Mouse (Mus musculus) neural tube, embryonic 12.5 days (tissue): Measurements from ENCODE around the gene 4930438A08Rik. TPM values are rescaled to one million over a fixed set of nuclear protein-coding genes. Genes with fewer than 3 reads are reported as not detected.

Experiments used
- ATAC-seq: fragments of 200-750 bp; cut with Nextera tagmentation; 2 replicates; pipeline ENCODE4 v1.8.0; 2017; ENCODE audit warnings: low read depth, mild to moderate bottlenecking, moderate TSS enrichment, moderate library complexity; ENCODE audit not compliant: low FRiP score
- H3K27ac ChIP-seq: fragments of 300-500 bp; sonication (generic); 2 replicates; pipeline ENCODE4 v1.5.1; 2016
- H3K27me3 ChIP-seq: fragments of 300-500 bp; sonication (generic); replicated peaks from 2 replicates; pipeline ENCODE4 v1.6.1; 2016; ENCODE audit warnings: mild to moderate bottlenecking
- H3K36me3 ChIP-seq: fragments of 300-500 bp; sonication (generic); 2 replicates; pipeline ENCODE4 v1.6.1; 2016; ENCODE audit warnings: mild to moderate bottlenecking
- H3K4me1 ChIP-seq: fragments of 300-500 bp; sonication (generic); 2 replicates; pipeline ENCODE4 v1.6.1; 2016
- H3K4me2 ChIP-seq: fragments of 300-500 bp; sonication (generic); replicated peaks from 2 replicates; pipeline ENCODE4 v1.6.1; 2016; ENCODE audit warnings: mild to moderate bottlenecking
- H3K4me3 ChIP-seq: fragments of 300-500 bp; sonication (generic); 2 replicates; pipeline ENCODE4 v1.5.1; 2016
- H3K9ac ChIP-seq: fragments of 300-500 bp; sonication (generic); 2 replicates; pipeline ENCODE4 v1.6.1; 2016; ENCODE audit warnings: mild to moderate bottlenecking
- H3K9me3 ChIP-seq: fragments of 300-500 bp; sonication (generic); 2 replicates; pipeline ENCODE4 v1.6.1; 2016; ENCODE audit warnings: mild to moderate bottlenecking
- WGBS: fragments of 180-500 bp; shearing (Covaris S2); methylation state at CpG from one replicate; pipeline ENCODE4 v1.1.7; 2016; 5-methylcytosine and 5-hydroxymethylcytosine counted together
- polyA plus RNA-seq: library from polyadenylated mRNA; unstranded; fragments of >200 nt; fragmentation: Nextera tagmentation; extraction: Ambion mirVana; gene quantifications from 2 replicates; pipeline ENCODE4 v1.2.1, GENCODE M21; 2016

The 4930438A08Rik gene
- polyA plus RNA-seq, 1 experiment from 2014 or later = 0.15 TPM

DNA sequence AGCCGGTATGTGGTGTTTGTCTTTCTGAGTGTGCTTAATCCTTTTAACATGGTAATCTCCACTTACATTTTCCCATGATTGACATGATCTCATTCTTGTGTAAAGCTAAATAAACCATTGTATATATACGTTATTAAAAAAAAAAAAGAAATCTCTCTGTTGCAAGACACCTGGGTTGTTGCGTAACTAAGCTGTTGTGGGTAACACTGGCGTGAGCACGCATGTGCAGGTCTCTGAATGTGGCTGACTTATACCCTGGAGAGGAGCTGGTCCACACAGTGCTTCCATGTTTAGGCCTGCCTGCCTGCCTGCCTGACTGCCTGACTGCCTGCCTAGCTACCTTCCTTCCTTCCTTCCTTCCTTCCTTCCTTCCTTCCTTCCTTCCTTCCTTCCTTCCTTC, 24.0 kb upstream of the 4930438A08Rik start:
- Histone ChIP-seq H3K9me3 (no peaks in the 10 kb centered on the region), H3K4me2 (no peak overlapping the region), H3K9ac (no peak overlapping the region), H3K27me3 (no peaks in the 10 kb centered on the region), H3K4me1 (no peaks in the 10 kb centered on the region), H3K27ac (no peak overlapping the region), H3K36me3 (no peaks in the 10 kb centered on the region), H3K4me3 (no peak overlapping the region)
- WGBS = 88% methylated on average over 5 of the region's 5 CpGs
- ATAC-seq = no peak

DNA sequence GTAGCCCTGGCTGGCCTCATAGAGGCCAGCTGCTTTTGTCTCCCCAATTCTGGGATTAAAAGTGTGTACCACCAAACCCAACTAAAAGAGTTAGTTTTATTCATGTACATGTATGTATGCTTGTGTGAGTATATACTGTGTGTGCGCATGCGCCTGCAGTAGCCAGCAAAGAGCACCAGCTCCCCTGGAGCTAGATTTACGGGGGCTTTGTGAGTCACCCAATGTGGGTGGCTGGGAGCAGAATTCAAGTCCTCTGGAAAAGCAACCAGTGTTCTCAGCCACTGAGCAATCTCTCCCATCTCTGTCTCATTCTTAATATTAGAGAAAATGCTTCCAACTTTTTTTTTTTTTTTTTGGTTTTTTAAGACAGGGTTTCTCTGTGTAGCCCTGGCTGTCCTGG, 20.2 kb upstream of the 4930438A08Rik start:
- no peak overlapping the region for H3K4me3 ChIP-seq
- no peaks in the 10 kb centered on the region for H3K4me1 ChIP-seq
- 93% methylated on average over 3 of the region's 3 CpGs for WGBS
- H3K9ac ChIP-seq = no peak overlapping the region
- no peak for ATAC-seq
- no peaks in the 10 kb centered on the region for H3K9me3 ChIP-seq
- H3K27ac ChIP-seq = no peak overlapping the region
- H3K36me3 ChIP-seq = no peaks in the 10 kb centered on the region
- H3K27me3 ChIP-seq = no peaks in the 10 kb centered on the region
- no peak overlapping the region for H3K4me2 ChIP-seq

DNA sequence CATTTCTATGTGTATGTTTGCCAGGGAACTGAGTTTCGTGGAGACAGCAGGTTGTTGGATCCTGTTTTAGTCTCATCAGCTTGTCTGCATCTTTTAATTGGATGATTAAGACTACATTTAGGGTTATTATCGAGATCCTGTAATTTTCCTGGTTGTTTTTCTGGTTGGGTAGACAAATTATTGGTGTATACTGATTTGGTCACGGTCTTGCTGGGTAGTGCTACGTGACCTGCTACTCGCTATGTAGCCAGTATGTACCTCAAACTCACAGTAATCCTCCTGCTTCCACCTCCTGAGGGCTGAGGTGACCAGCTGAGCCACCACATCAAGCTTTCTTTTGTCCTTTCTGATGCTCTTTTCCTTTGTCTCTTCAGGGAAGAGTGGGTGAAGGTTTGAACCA, 16.8 kb upstream of the 4930438A08Rik start:
- H3K4me1 ChIP-seq = no peaks in the 10 kb centered on the region
- H3K4me2 ChIP-seq = no peak overlapping the region
- no peaks in the 10 kb centered on the region for H3K36me3 ChIP-seq
- H3K9me3 ChIP-seq = no peaks in the 10 kb centered on the region
- no peak overlapping the region for H3K9ac ChIP-seq
- no peak for ATAC-seq
- WGBS = 80% methylated on average over 5 of the region's 5 CpGs
- H3K4me3 ChIP-seq = no peak overlapping the region
- H3K27ac ChIP-seq = no peak overlapping the region
- no peaks in the 10 kb centered on the region for H3K27me3 ChIP-seq

DNA sequence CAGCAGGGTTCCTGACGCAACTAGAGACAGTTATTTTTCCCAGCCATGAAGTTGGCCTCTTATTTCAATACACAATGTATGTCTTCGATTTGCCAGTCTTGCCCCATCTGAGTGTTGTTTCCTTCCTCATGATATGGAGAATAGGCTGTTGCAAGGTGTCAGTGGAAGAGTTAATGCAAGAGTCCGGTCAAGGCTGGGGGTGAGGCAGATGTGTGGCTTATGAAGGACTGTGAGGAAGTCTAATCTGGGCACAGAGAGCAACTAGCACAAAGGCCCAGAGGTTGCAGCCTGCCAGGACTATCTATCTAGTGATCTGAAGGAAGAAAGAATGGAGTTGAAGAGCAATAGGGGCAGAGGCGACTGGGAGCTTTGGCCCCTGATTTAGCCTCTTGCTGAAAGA, 14.4 kb upstream of the 4930438A08Rik start:
- no peak overlapping the region for H3K4me3 ChIP-seq
- H3K27me3 ChIP-seq = no peaks in the 10 kb centered on the region
- H3K4me1 ChIP-seq = no peaks in the 10 kb centered on the region
- 91% methylated on average over 4 of the region's 4 CpGs for WGBS
- ATAC-seq = no peak
- no peak overlapping the region for H3K4me2 ChIP-seq
- H3K27ac ChIP-seq = no peak overlapping the region
- H3K9me3 ChIP-seq = no peaks in the 10 kb centered on the region
- no peaks in the 10 kb centered on the region for H3K36me3 ChIP-seq
- H3K9ac ChIP-seq = no peak overlapping the region

DNA sequence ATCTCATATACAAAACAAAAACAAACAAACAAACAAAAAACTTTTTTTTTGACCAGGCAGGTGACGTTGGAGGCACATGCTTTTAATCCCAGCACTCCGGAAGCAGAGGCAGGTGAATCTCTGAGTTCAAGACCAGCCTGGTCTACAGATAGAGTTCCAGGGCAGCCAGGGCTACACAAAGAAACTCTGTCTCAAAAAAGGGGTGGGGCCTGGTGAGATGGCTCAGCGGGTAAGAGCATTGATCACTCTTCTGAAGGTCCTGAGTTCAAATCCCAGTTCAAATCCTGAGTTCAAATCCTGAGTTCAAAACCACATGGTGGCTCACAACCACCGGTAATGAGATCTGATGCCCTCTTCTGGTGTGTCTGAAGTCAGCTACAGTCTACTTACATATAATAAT, 12.8 kb upstream of the 4930438A08Rik start:
- Histone ChIP-seq H3K4me2 (no peak overlapping the region), H3K27me3 (no peaks in the 10 kb centered on the region)
- WGBS = 85% methylated on average over 4 of the region's 4 CpGs

DNA sequence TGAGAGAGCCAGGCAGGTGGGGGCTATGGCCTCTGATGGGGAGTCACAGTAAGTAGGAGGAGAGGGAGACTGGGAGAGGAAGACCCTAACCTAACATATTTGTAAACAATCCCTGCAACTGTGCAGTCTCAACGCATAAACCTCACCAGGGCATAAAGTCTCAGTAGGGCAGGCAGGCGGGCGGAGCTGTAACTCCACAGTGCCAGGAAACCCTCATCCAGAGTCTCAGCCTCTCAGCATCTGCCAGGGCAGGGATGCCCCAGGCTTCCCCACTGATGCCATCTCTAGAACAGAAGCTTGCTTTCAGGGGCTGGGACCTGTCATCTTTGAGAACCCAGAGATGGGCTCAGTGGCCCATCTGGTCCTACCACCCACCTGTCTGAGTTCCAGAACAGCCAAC, 12.3 kb upstream of the 4930438A08Rik start:
- ATAC-seq = no peak
- Histone ChIP-seq H3K4me1 (no peaks in the 10 kb centered on the region), H3K36me3 (no peaks in the 10 kb centered on the region), H3K27ac (no peak overlapping the region), H3K9me3 (no peaks in the 10 kb centered on the region), H3K4me2 (no peak overlapping the region), H3K27me3 (no peaks in the 10 kb centered on the region), H3K4me3 (no peak overlapping the region), H3K9ac (no peak overlapping the region)
- WGBS = 94% methylated on average over 3 of the region's 3 CpGs

More for the DNA sequence above, 12.8 kb upstream of the 4930438A08Rik start:
- Histone ChIP-seq H3K9ac (no peak overlapping the region), H3K36me3 (no peaks in the 10 kb centered on the region), H3K4me3 (no peak overlapping the region), H3K9me3 (no peaks in the 10 kb centered on the region), H3K4me1 (no peaks in the 10 kb centered on the region), H3K27ac (no peak overlapping the region)
- no peak for ATAC-seq

DNA sequence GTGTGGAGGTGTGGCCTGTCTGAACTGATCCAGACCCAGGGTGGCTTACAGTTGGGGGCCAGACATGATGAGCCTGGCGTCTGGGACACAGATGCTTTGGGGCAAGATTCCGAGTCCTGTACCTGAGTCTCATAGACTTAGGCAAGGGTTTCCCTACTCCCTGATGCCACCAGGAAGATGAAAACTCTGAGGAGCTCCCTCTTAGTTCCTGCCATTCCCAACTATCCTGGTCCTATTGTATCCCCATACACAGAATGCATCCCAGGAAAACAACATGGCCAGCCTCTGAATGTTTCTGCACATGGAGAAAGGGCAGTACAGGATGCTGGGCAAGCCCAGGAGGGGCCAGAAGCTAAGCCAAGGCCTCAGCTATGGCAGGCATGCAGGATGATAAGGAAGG, 11.1 kb upstream of the 4930438A08Rik start:
- Histone ChIP-seq H3K36me3 (no peaks in the 10 kb centered on the region), H3K4me1 (no peaks in the 10 kb centered on the region), H3K9ac (no peak overlapping the region), H3K4me3 (no peak overlapping the region), H3K27me3 (no peaks in the 10 kb centered on the region), H3K9me3 (no peaks in the 10 kb centered on the region), H3K4me2 (no peak overlapping the region), H3K27ac (no peak overlapping the region)
- no peak for ATAC-seq
- 85% methylated on average over 2 of the region's 2 CpGs for WGBS

DNA sequence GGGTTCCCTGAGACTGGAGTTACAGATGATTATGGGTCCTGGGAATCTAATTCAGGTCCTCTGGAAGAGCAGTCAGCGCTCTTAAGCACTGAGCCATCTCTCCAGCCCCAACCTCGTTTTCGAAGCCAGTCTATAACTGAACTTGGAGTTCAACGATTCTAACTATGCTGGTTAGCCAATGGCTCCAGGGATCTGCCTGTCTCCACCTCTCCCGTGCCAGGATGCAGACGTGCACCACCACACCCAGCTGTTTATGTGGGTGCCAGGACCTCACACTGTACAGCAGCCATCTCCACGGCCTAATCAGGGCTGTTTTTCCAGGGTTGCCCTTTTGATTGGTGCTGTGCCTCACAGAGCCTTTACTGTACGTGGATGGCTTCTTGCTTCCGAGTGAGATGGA, 10.1 kb upstream of the 4930438A08Rik start:
- no peak overlapping the region for H3K9ac ChIP-seq
- no peak overlapping the region for H3K4me3 ChIP-seq
- no peak for ATAC-seq
- H3K36me3 ChIP-seq = no peaks in the 10 kb centered on the region
- no peaks in the 10 kb centered on the region for H3K4me1 ChIP-seq
- H3K27me3 ChIP-seq = no peaks in the 10 kb centered on the region
- no peak overlapping the region for H3K27ac ChIP-seq
- no peak overlapping the region for H3K4me2 ChIP-seq
- H3K9me3 ChIP-seq = no peaks in the 10 kb centered on the region
- WGBS = 84% methylated on average over 9 of the region's 9 CpGs

DNA sequence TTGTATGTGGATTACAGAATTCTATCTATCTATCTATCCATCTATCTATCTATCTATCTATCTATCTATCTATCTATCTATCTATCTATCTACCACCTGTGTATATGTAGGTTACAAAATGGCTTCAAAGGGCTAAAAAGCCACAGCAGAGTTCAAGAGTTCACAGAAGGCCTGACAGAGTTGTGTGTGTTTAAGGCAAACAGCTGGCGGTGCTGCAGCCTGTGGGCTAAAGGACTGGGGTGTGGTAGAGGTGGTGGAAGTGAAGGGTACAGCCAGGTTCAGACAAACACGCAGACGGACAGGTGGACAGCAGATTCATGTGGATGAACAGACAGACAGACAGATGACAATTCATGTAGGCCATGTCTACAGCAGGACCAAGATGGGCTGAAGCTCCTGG, 6.3 kb upstream of the 4930438A08Rik start:
- no peaks in the 10 kb centered on the region for H3K4me1 ChIP-seq
- no peak overlapping the region for H3K4me2 ChIP-seq
- no peak overlapping the region for H3K4me3 ChIP-seq
- no peak overlapping the region for H3K9ac ChIP-seq
- H3K9me3 ChIP-seq = no peaks in the 10 kb centered on the region
- 91% methylated on average over 3 of the region's 3 CpGs for WGBS
- ATAC-seq = no peak
- no peaks in the 10 kb centered on the region for H3K36me3 ChIP-seq
- no peak overlapping the region for H3K27ac ChIP-seq
- no peaks in the 10 kb centered on the region for H3K27me3 ChIP-seq

DNA sequence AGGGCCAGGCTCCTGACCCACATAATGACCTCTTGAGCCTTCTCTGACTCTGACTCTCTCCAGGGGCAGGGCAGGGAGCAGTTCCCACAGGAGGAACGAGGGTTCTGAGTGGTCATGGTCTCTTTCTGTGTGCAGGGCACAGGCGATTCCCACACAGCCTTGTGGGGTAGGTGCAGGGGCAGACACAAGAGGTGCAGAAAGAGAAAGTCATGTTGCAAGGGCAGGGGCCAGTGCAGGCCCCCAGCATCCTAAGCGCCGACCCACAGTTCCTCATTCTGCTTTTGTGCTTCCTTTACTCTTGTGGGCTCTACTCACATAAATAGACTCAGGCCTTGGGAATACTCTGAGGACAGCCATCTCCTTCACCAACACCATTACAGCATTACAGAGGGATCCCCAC, 1.2 kb downstream of the 4930438A08Rik start:
- WGBS = 76% methylated on average over 4 of the region's 4 CpGs
- no peaks in the 10 kb centered on the region for H3K4me1 ChIP-seq
- H3K27ac ChIP-seq = no peak overlapping the region
- no peaks in the 10 kb centered on the region for H3K27me3 ChIP-seq
- no peak overlapping the region for H3K9ac ChIP-seq
- H3K4me2 ChIP-seq = no peak overlapping the region
- no peak overlapping the region for H3K4me3 ChIP-seq
- no peaks in the 10 kb centered on the region for H3K9me3 ChIP-seq
- no peaks in the 10 kb centered on the region for H3K36me3 ChIP-seq
- ATAC-seq = no peak

DNA sequence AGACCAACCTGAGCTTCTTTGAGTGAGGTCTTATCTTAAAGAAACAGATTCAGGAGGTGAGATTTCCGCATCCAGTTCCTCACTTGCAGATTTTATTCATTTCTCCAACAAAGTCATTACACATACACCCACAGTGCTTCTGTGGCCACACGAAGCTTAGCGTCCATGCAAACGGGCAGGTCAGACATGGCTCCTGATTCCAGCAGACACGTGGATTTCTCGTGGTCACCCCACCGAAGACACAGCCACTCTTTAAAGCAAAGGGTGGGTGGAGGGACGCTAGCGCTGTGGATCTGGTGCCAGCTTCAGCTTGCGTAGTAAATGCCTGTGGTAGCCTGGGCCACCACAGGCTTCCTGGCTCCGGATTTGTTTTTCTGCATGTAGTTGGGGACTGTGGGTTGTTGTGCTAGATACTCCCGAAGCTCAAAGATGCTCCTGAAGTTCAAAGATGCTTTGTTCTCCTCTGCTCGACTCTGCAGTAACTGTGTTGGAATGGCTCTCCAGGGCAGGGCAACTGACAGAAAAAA, 7.4 kb downstream of the 4930438A08Rik start:
- Histone ChIP-seq H3K27me3 (no peaks in the 10 kb centered on the region), H3K4me1 (no peaks in the 10 kb centered on the region), H3K36me3 (no peaks in the 10 kb centered on the region), H3K4me3 (no peak overlapping the region), H3K27ac (no peak overlapping the region), H3K9me3 (no peaks in the 10 kb centered on the region), H3K9ac (no peak overlapping the region), H3K4me2 (no peak overlapping the region)
- no peak for ATAC-seq
- 89% methylated on average over 13 of the region's 13 CpGs for WGBS

DNA sequence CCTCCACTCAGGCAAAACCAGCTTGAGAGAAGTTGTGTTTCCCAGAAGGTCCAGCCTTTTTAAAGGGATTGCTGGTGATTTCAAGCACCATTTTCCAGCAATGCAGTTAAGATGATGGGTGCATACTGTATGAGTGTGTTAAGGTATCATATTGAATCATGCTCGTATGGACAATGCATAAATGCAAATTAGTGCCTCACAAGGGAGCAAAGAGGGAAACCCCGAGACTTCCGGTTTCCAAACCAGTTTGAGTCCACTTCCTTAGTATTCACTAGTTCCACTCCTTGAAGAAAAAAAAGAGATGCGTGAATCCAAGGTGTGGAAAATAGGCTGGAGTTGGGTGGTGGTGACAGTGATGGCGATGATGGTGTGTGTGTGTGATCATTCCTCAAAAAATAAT, 7.9 kb downstream of the 4930438A08Rik start:
- WGBS = 87% methylated on average over 5 of the region's 5 CpGs
- H3K4me1 ChIP-seq = no peaks in the 10 kb centered on the region
- no peaks in the 10 kb centered on the region for H3K27me3 ChIP-seq
- no peak overlapping the region for H3K27ac ChIP-seq
- no peak overlapping the region for H3K4me3 ChIP-seq
- no peak overlapping the region for H3K4me2 ChIP-seq
- no peaks in the 10 kb centered on the region for H3K36me3 ChIP-seq
- no peaks in the 10 kb centered on the region for H3K9me3 ChIP-seq
- no peak for ATAC-seq
- no peak overlapping the region for H3K9ac ChIP-seq

DNA sequence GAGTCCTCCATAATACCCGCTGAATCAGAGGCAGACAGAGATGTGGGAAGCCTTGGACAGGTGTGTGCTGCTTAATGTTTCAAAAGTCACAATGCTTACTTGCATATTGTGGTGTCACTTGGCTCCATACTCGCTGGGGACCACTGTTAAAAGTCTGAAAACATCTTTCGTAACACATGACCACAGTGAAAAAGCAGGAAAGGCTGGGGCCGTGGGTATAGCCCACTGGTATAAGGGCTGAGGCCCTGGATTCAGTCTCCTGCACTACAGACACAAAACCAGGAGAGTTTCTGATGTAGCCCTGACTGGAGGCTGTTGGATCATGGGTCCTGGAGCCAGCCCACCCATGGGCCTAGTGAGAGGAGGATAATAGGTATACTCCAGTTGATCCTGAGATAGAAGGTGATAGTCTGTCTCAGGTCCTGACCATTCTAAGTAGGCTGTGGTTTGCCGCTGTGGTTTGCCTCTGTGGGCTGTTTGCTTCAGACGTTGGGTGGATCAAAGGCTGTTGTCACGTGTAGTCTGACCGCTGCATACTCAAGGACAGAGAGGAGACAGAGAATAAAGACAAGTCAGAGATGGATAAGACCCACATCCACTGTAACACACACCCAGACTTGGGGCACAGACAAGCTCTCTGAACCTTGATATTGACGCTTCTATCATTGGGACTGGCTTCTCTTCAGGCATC, 15.5 kb downstream of the 4930438A08Rik start:
- no peaks in the 10 kb centered on the region for H3K27me3 ChIP-seq
- WGBS = 79% methylated on average over 9 of the region's 9 CpGs
- no peak overlapping the region for H3K4me2 ChIP-seq
- no peak overlapping the region for H3K27ac ChIP-seq
- H3K4me3 ChIP-seq = no peak overlapping the region
- no peaks in the 10 kb centered on the region for H3K4me1 ChIP-seq
- no peak for ATAC-seq
- no peak overlapping the region for H3K9ac ChIP-seq
- H3K9me3 ChIP-seq = no peaks in the 10 kb centered on the region
- no peaks in the 10 kb centered on the region for H3K36me3 ChIP-seq
